Mouse (Mus musculus) thymus, postnatal 0 days (tissue): ENCODE measurements at regions not wholly inside any gene's neighbourhood (a gene's known extent, or its start where the extent isn't known, plus 50 kb on each side); places are given as distances from the start of the nearest gene placed in this dataset.

Experiments used
- DNase-seq: peaks from one replicate; pipeline ENCODE4 v3.0.0-alpha.2; 2015; ENCODE audit warnings: low spot score

GRCm38 (mm10) chr13:48046201-48046750 is 214.8 kb upstream of the Id4 start:
- no peak for DNase-seq

DNA sequence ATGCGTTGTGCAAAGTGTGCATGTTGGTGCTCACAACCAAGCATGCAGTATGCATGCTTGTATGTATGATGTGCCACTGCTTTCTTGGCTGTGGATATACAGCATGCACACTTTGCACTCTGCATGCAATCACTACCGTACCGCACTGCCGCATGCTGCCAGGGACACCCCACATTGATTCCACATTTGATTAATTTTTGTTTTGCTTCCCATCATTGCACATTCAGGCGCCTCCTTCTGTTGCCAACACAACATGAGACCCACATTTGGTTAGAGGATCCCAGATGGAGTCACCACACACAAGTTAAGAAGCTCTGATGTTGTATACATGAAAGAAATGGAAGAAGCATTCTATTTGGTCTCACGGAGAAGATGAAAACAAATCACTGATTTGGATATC is 211.2 kb upstream of the Id4 start:
- DNase-seq = no peak

DNA sequence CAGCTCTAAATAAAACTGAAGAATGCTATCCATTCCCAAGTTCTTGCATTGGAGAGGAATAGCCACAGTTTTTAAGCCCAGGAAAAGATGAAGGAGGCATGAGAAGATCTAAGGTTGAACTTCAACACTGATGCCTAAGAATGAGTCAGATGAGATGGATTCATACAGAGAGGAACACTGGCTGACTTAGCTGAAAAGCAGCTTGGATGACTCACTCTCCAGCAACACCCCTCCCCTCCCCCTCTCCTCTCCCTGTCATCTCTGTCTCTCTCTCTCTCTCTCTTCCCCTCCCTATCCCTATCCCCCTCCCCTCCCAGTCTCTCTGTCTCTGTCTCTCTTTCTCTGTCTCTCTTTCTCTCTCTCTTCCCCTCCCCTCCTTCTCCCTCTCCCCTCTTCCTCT is 186.4 kb upstream of the Id4 start:
- DNase-seq = no peak

GRCm38 (mm10) chr13:48075315-48075714 is 185.7 kb upstream of the Id4 start:
- DNase-seq = no peak

GRCm38 (mm10) chr13:48078214-48078613 is 182.8 kb upstream of the Id4 start:
- DNase-seq = no peak

DNA sequence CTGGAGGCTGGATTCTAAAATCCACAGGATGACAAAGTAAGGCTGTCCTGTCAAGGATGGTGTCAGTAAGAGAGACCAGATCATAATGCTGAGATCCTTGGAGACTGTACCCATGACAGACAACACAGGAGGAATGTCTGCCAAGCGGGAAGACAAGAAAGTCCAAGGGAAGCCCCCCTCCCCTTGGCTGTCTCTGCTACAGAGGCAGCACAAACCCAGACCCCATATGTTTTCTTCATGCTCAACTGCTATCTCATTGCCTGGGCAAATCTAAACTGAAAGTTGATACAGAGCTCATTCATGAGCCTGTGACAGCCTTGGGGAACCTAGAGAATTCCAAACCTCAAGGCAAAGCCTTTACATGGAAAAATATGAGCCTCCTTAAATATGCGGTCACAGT is 177.7 kb upstream of the Id4 start:
- no peak for DNase-seq

DNA sequence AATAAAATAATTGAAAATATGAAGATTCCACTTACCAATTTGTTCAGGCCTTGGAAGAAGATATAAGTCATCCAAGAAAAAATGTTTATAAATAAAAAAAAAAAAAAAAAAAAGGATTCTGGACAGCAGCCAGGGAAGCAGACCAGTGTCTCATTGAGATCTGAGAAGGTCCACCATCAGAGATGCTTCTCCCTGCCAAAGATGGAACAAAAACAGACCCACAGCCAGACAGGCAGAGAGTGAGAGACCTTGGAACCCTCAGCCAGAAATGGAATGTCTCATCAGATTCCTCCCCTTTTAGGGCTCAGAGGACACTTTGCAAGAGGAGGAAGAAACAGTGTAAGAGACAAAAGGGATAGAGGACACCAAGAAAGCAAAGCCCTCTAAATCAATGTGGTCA is 177.2 kb upstream of the Id4 start:
- DNase-seq = no peak

DNA sequence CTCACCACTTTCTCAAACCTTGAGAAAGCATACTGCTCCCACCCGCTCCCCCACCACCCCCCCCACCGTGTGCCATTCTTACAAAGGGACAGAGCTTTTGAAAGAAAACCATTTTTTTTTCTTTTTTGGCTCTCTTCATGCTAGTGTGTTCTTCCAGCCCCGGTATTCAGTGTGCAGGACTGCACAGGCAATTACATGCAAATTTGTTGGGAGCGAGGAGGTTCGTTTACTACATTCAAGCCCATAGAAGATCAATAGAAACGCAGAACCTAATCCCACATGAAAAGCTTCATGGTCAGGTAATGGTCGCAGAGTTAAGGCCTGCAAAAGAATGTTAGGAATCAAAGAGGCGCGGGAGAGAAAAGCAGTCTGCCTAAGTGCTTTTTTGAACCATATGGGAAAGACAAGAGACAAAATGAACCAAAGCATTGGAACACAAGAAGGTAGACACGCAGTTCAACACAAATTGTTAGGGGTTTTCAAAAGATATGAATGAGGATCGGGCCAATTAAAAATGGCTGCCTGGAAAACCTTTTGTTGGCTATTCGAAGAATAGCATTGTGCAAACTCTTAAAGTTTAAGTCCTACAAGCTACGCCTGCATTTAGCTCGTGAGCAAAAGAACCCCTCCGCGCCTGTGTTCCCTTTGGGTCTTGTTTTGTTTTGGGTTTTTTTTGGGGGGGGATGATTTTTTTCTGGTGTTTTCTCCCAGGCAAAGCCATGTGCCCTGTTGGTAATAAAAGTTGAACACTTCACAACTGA is 166.6 kb upstream of the Id4 start:
- DNase-seq = no peak

GRCm38 (mm10) chr13:48102156-48102555 is 158.9 kb upstream of the Id4 start:
- DNase-seq = no peak

DNA sequence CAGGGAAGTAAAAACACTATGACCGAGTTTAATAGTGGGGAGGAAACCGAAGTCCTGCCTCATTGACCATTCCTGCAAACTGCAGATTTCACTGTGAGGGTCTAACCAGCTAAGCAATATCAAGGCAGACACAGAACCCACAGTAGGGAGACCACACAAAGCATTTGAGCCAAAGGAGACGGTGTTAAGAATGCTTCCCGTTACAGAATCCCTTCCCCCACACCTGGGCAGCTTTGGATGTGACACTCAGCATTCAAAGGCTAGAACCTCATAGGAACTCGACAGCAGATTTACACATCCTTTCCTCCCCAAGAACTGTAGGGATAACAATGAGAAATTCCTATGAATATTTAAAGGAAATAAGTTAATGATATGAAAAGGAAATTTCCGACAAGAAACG is 158.5 kb upstream of the Id4 start:
- DNase-seq = no peak

DNA sequence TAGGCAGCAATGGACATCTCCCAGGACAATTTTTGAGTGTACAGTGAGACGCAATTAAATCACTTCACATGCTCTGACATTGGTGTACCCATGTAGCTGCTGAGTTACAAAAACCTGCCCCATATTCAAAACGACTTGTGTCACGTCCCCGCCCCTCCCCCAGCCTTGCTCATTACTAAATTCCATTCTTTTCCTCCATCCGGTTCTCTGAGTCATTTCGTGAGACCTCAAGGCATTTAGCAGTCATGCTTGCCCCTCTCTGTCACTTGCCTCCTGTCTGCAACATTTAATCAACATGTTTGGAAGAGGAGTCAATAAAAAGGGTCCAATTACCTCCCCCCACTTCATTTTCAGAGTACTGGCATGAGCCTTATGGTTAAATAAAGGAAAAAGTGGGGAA is 156.3 kb upstream of the Id4 start:
- no peak for DNase-seq

- DNase-seq = no peak
These were observed 154.1 kb upstream of the Id4 start for GRCm38 (mm10) chr13:48106946-48107345.

GRCm38 (mm10) chr13:48115890-48116289 is 145.1 kb upstream of the Id4 start:
- DNase-seq = no peak

- no peak for DNase-seq
These were observed 134.4 kb upstream of the Id4 start for GRCm38 (mm10) chr13:48126582-48126981.

- DNase-seq = no peak
These were observed 130.3 kb upstream of the Id4 start for GRCm38 (mm10) chr13:48130724-48131123.

DNA sequence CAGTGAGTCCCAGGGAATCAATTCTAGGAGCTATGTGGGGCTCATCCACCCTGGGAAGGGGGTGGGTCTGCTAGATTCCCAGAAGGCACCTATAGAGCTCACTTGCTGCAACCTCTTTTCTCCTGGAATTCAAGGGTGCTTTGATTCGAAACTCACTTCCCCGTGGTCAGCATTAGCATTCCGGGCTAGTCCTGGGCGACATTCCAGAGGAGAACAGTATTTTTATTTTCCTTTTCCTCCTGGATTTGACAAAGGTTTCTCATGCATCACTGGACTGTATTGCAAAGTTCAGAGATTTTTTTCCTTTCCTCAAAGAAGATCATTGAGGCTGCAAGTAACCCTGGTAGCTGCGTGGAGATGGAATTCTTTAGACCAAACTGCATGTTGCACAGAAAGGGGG is 129.3 kb upstream of the Id4 start:
- no peak for DNase-seq

DNA sequence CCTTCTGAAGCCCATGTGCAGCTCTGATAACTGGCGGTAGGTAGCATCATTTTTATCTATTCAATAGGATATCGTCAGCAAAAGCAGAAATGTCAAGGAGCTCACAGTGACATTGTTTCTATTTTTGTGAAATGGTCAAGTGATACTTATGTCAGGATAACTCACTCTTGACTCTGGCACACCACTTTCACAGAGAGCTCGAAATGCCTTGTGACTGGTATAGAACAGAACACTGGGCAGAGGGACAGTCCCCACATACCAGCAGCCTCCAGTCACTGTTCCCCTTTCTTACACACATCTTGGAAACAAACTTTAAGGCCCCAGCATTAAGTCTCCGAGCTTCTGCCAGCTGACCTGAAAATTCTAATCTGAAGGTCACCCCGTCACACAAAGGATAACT is 115.1 kb upstream of the Id4 start:
- no peak for DNase-seq

DNA sequence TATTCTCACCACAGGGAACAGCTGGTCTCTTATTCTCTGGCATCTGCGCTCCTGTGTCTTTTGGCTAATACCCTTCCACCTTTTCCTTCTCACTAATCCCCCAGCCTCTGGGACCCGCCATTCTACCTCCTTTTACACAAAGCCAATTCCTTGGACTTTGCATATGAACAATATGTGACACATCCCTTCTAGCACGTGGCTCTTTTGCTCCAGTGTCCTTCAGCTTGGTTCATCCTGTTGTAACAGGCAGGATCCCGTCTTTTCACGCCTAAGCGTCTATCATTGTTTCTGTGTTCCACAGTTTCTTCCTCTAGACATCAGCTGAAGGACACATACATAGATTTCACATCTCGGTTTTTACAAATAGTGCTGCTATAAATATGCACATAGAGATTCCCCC is 114.0 kb upstream of the Id4 start:
- DNase-seq = no peak

DNA sequence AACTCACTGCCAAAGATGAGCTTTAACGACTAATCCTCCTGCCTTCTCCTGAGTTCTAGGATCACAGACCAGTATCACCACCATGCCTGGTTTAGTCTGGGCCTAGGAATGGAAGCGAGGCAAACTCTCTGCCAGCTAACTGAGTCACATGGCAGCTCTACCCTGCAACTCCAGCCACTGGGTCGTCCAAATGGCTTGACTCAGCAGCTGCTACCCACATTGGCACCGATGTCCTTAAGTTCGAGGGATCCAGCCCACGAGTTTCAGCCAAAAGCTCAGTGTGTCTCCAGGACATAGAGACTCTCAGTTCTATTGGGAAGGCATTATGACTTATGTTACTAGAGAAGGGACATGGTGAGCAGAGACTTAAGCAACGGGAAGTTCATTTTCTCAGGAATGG is 107.8 kb upstream of the Id4 start:
- DNase-seq = no peak

DNA sequence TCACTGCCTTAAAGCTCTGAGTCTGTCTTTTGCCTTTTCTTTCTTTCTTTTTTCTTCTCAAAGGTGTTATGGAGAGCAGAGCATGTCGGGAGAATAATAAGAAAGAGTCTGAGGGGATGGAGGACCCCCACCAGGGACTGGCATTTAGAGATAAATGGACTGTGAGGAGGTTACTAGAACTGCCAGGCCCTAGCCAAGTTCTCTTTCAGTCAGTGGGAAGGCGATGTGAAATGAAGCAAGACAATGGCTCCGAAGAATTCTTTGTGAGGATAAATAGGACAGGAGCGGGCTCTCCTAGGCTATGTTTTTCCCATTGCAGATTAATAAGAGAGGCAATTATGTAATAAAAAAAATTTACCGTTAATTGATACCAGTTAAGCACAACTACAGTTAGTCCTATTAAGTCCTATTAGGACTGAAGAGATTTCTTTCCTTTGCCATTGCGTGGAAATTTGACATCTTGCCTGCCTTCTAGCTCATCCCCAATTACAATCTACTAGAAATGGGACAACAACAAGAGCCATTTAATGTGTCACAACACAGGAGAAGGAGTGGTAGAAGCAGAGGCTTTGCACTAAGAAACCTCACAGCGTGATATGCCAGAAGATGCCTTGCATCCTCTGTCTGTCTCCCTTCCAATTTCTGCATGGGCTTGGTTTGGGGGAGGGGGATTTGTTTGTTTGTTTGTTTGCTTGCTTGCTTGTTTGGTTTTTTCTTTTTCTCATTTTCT is 107.2 kb upstream of the Id4 start:
- DNase-seq = no peak

DNA sequence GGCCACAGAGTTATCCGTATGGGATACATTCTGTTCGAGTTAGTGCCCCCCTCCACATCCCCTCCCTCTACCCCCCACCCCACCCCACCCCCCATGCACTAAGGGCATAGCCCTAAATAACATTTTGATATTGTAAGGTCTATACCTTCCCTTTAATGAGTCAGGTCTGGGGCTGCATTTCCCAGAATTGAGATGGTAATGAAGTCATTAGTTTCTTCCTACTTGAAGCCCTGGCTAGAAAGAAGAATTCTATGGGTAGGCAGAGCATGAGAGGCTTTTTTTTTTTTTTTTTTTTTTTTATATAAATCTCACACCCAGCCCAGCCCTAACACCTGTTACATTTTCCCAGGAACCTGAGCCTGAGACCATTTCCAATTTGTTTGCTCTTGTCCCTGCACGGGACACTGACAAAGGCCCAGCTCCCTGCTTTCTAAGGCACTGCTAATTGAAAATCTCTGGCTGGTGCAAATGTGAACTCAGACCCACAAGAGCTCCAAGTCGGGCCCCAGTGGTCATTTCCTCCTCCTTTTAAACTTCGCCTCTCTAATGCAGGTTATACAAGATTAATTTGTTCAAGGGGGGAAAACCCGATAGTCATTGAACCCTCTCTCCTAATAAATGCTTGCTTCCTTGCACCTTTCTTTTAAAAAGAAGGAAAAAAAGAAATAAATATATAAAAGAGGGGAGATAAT is 106.5 kb upstream of the Id4 start:
- DNase-seq = no peak
